Mouse (Mus musculus): ENCODE results near the gene Syne2.

Gene Syne2

GRCm38 (mm10) chr12:75952011-75952410, 134.1 kb downstream of the Syne2 start:
- DNase-seq: no peak

- no peak for DNase-seq
Observed at GRCm38 (mm10) chr12:75966441-75967195, 148.7 kb downstream of the Syne2 start.

GRCm38 (mm10) chr12:75979079-75979478, 161.1 kb downstream of the Syne2 start:
- no peak for DNase-seq

GRCm38 (mm10) chr12:75983336-75983735, 165.4 kb downstream of the Syne2 start:
- DNase-seq: no peak

- peak; percentile 7 for DNase-seq
Observed at GRCm38 (mm10) chr12:75992226-75992858, 174.4 kb downstream of the Syne2 start.

GRCm38 (mm10) chr12:75992946-75993345, 175.0 kb downstream of the Syne2 start:
- no peak for DNase-seq

- no peak for DNase-seq
Observed at GRCm38 (mm10) chr12:75995086-75995485, 177.2 kb downstream of the Syne2 start.

GRCm38 (mm10) chr12:75997547-75997946, 179.6 kb downstream of the Syne2 start:
- no peak for DNase-seq

- no peak for DNase-seq
Observed at GRCm38 (mm10) chr12:75998416-75998815, 180.5 kb downstream of the Syne2 start.

- no peak for DNase-seq
Observed at GRCm38 (mm10) chr12:76004697-76005249, 186.8 kb downstream of the Syne2 start.

- no peak for DNase-seq
Observed at GRCm38 (mm10) chr12:76008991-76009390, 191.1 kb downstream of the Syne2 start.

- no peak for DNase-seq
Observed at GRCm38 (mm10) chr12:76012789-76013188, 194.9 kb downstream of the Syne2 start.

GRCm38 (mm10) chr12:76013480-76013879, 195.5 kb downstream of the Syne2 start:
- DNase-seq: no peak

- DNase-seq: no peak
Observed at GRCm38 (mm10) chr12:76015026-76015425, 197.1 kb downstream of the Syne2 start.

GRCm38 (mm10) chr12:76015489-76015888, 197.6 kb downstream of the Syne2 start:
- DNase-seq: no peak

- DNase-seq: peak; percentile 63
Observed at GRCm38 (mm10) chr12:76016123-76017101, 198.5 kb downstream of the Syne2 start.

- DNase-seq: no peak
Observed at GRCm38 (mm10) chr12:76018640-76019039, 200.7 kb downstream of the Syne2 start.

GRCm38 (mm10) chr12:76042301-76042700, 224.4 kb downstream of the Syne2 start:
- no peak for DNase-seq

GRCm38 (mm10) chr12:76046561-76046960, 228.6 kb downstream of the Syne2 start:
- no peak for DNase-seq

GRCm38 (mm10) chr12:76047921-76048320, 230.0 kb downstream of the Syne2 start:
- no peak for DNase-seq

GRCm38 (mm10) chr12:76048672-76049071, 230.7 kb downstream of the Syne2 start:
- DNase-seq: no peak

GRCm38 (mm10) chr12:76049343-76049742, 231.4 kb downstream of the Syne2 start:
- no peak for DNase-seq

GRCm38 (mm10) chr12:76051879-76052278, 233.9 kb downstream of the Syne2 start:
- no peak for DNase-seq
